Mouse (Mus musculus) embryonic facial prominence, embryonic 15.5 days (tissue): ENCODE measurements around the gene Rrm1. TPM values are rescaled to one million over a fixed set of nuclear protein-coding genes. Genes with fewer than 3 reads are reported as not detected.
"Not testable (repeated sequence)": the region's sequence is repeated elsewhere in the genome, so short reads cannot be mapped to it uniquely, and the experiment has no call there.

ENCODE experiments used
- ATAC-seq: fragments of 200-750 bp; cut with Nextera tagmentation; 2 replicates; pipeline ENCODE4 v1.8.0; 2017; ENCODE audit warnings: low read depth, moderate TSS enrichment; ENCODE audit not compliant: insufficient number of reproducible peaks, low FRiP score, low TSS enrichment
- H3K27ac ChIP-seq: fragments of 300-500 bp; sonication (generic); replicated peaks from 2 replicates; pipeline ENCODE4 v1.5.1; 2015; ENCODE audit warnings: mild to moderate bottlenecking, inconsistent platforms
- H3K27me3 ChIP-seq: fragments of 300-500 bp; sonication (generic); 2 replicates; pipeline ENCODE4 v1.6.1; 2015; ENCODE audit warnings: inconsistent platforms
- H3K36me3 ChIP-seq: fragments of 300-500 bp; sonication (generic); 2 replicates; pipeline ENCODE4 v1.6.1; 2015; ENCODE audit warnings: mild to moderate bottlenecking, inconsistent platforms
- H3K4me1 ChIP-seq: fragments of 300-500 bp; sonication (generic); 2 replicates; pipeline ENCODE4 v1.6.1; 2015; ENCODE audit warnings: inconsistent platforms
- H3K4me2 ChIP-seq: fragments of 300-500 bp; sonication (generic); replicated peaks from 2 replicates; pipeline ENCODE4 v1.6.1; 2015; ENCODE audit warnings: mild to moderate bottlenecking, inconsistent platforms
- H3K4me3 ChIP-seq: fragments of 300-500 bp; sonication (generic); replicated peaks from 2 replicates; pipeline ENCODE4 v1.5.1; 2015; ENCODE audit warnings: mild to moderate bottlenecking, inconsistent platforms
- H3K9ac ChIP-seq: fragments of 300-500 bp; sonication (generic); 2 replicates; pipeline ENCODE4 v1.6.1; 2015; ENCODE audit warnings: inconsistent platforms
- H3K9me3 ChIP-seq: fragments of 300-500 bp; sonication (generic); replicated peaks from 2 replicates; pipeline ENCODE4 v1.6.1; 2016; ENCODE audit warnings: inconsistent platforms
- WGBS: fragments of 180-500 bp; shearing (Covaris S2); methylation state at CpG from one replicate; pipeline ENCODE4 v1.1.7; 2015; 5-methylcytosine and 5-hydroxymethylcytosine counted together
- polyA plus RNA-seq: library from polyadenylated mRNA; unstranded; fragments of >200 nt; fragmentation: Nextera tagmentation; extraction: Ambion mirVana; gene quantifications from 2 replicates; pipeline ENCODE4 v1.2.1, GENCODE M21; 2015

Gene Rrm1
- 119 and 125 TPM in 2 replicates for polyA plus RNA-seq

DNA sequence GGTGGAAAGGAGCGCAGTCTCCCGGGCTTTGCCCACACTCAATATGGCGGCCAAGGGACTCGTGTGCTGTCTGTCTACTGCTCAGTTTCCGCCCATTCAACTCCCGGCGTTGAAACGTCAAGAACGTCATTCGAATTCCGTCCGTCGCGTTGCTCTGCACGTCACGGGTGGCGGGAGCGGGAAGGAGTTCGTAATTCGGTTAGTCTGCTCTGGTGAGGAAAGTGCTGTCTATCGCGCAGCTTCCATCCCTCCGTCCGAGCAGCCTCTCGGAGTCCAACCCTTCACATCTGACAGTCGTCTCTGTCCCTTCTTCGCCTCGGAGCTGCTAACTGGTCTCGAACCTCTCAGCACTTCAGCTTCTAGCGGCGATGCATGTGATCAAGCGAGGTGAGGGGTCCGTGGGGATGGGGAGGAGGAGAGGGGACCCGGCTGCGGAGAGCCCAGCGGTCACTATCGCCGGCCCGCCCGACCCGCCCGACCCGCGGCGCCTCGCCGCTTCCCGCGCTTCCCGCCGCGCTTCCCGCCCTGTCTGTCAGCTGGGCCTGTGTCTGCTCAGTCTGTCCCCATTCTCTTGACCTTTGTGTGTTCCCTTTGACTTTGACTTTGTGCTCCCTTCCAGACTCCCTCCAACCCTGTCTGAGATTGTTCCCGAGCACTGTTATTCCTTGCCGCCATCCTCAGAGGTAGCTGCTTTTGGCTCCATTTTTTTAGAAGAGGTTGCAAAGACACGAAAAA is at the start of gene Rrm1:
Rrm1 (plus strand) TSS at position 39 of the 735 bp plus-strand sequence.
- H3K9me3 ChIP-seq: no peaks in the 10 kb centered on the region
- peaks cover 12% of the 10 kb centered on the region for H3K4me1 ChIP-seq
- under 1% methylated on average over 49 of the region's 56 CpGs for WGBS
- H3K4me2 ChIP-seq: peak within 1 kb of the TSS; percentile 53
- peak within 1 kb of the TSS; percentile 66 for H3K4me3 ChIP-seq
- H3K27me3 ChIP-seq: 0 out of 2 replicates have a peak, but pooled peaks cover 2% of the 10 kb centered on the region
- peak; percentile 98 for ATAC-seq
- peaks cover 10% of the 10 kb centered on the region for H3K36me3 ChIP-seq
- peak within 1 kb of the TSS; percentile 61 for H3K9ac ChIP-seq
- H3K27ac ChIP-seq: peak within 1 kb of the TSS; percentile 85

DNA sequence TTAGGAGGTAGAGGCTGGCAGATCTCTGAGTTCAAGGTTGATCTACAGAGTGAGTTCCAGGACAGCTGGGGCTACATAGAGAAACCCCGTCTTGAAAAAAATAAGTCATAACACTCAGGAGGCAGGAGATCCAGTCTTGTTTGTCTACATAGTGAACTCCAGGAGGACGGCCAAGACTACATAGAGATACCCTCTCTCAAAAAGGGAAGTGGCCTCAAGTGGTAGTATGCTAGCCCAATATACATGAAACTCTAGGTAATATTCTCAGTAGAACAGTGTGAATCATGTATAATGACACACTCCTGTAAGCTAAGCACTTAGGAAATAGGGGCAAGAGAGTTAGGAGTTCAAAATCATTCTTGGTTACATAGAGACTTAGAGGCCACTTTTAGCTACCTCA is 47.6 kb upstream of the Rrm1 start:
- Histone ChIP-seq H3K27ac (no peak overlapping the region), H3K36me3 (no peaks in the 10 kb centered on the region), H3K27me3 (no peaks in the 10 kb centered on the region), H3K4me2 (no peak overlapping the region), H3K4me1 (no peaks in the 10 kb centered on the region), H3K4me3 (no peak overlapping the region), H3K9ac (no peak overlapping the region), H3K9me3 (no peaks in the 10 kb centered on the region)
- 91% methylated on average over 2 of the region's 2 CpGs for WGBS
- no peak for ATAC-seq

DNA sequence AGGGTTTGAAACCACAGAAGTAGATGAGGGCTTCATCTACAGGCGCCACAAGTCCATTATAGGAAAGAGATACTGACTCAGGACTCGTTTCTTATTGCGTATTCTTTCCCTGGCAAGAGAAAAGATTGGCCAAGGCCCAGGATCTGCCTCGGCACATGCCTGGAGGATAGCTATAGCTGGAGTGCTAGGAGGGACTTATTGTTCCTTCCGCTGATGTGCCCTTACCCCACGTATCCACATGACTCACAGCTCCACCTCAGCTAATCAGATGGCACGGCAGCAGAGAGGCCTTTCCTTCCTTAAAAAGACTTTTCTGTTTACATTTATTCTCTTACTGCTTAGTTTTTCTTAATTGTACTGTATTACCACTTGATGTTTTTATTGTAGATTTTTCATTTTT is 45.6 kb upstream of the Rrm1 start:
- Histone ChIP-seq H3K27me3 (no peaks in the 10 kb centered on the region), H3K9me3 (no peaks in the 10 kb centered on the region), H3K27ac (no peak overlapping the region), H3K4me1 (no peaks in the 10 kb centered on the region), H3K36me3 (no peaks in the 10 kb centered on the region), H3K9ac (no peak overlapping the region), H3K4me3 (no peak overlapping the region), H3K4me2 (no peak overlapping the region)
- WGBS: 61% methylated on average over 7 of the region's 7 CpGs
- no peak for ATAC-seq

DNA sequence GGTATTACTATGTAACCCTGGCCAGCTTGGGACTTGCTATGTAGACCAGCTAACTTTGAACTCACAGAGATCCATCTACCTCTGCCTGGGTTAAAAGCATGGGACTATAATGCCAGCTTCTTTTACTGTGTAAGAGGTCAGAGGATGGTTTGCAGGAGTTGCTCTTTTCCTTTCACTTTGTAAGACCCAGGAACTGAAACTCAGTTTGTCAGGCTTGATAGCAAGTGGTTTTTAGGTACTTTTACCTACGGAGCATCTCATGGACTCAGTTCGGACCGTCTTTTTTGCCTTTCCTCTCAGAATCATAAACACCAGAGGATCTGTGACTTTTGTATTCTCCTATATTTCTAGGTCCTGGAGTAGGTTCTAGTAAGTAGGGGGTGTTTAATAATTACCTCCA is 45.2 kb upstream of the Rrm1 start:
- Histone ChIP-seq H3K4me1 (no peaks in the 10 kb centered on the region), H3K9ac (no peak overlapping the region), H3K4me3 (no peak overlapping the region), H3K27ac (no peak overlapping the region), H3K36me3 (no peaks in the 10 kb centered on the region), H3K27me3 (no peaks in the 10 kb centered on the region), H3K9me3 (no peaks in the 10 kb centered on the region), H3K4me2 (no peak overlapping the region)
- 95% methylated on average over 3 of the region's 3 CpGs for WGBS
- ATAC-seq: no peak

DNA sequence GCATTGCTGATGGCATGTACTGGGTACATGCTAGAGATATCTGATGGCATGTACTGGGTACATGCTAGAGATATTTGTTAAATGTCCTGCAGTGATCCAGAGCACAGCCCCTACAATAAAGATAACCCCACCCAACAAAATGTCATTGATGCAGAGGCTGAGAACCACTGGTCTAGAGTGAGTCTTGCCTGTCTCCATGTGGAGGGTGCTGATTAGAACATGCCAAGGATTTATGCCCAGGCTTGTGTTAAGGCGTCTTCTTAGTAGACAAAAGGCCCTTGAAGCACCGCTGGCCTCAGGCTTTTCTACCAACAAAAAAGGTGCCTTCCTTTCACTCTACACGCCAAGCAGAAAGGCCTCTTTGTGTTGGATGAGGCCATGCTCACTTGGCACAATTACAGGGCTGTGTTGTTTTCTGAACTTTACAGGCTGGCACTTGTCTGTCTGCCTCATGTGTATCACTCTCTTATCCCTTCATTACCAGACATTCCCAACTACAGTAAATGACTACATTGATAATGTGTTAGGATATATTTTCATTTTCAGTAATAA is 42.2 kb upstream of the Rrm1 start:
- Histone ChIP-seq H3K27ac (no peak overlapping the region), H3K9me3 (no peaks in the 10 kb centered on the region), H3K4me1 (no peaks in the 10 kb centered on the region), H3K27me3 (no peaks in the 10 kb centered on the region), H3K9ac (no peak overlapping the region), H3K4me2 (no peak overlapping the region), H3K36me3 (no peaks in the 10 kb centered on the region), H3K4me3 (no peak overlapping the region)
- 16% methylated on average over 3 of the region's 3 CpGs for WGBS
- ATAC-seq: no peak

DNA sequence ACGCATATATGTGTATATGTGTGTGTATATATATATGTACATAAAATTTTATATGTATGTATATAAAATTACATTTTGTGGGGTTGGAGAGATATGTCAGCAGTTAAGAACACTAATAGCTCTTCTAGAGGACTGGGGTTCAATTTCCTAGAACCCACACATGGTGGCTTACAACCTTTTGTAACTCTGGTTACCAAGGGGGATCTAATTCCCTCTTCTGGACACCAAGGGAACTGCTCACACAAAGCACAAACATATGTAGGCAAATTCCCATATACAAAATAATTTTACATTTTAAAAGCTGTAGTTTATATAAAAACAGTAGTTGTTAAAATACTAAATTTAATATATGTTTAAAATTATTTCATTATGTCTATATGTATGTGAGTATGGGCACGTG is 37.4 kb upstream of the Rrm1 start:
- 89% methylated on average over 2 of the region's 2 CpGs for WGBS
- H3K27me3 ChIP-seq: no peaks in the 10 kb centered on the region
- no peaks in the 10 kb centered on the region for H3K36me3 ChIP-seq
- no peaks in the 10 kb centered on the region for H3K4me1 ChIP-seq
- no peak for ATAC-seq
- H3K27ac ChIP-seq: no peak overlapping the region
- no peak overlapping the region for H3K4me2 ChIP-seq
- H3K9ac ChIP-seq: no peak overlapping the region
- H3K9me3 ChIP-seq: no peaks in the 10 kb centered on the region
- H3K4me3 ChIP-seq: no peak overlapping the region

DNA sequence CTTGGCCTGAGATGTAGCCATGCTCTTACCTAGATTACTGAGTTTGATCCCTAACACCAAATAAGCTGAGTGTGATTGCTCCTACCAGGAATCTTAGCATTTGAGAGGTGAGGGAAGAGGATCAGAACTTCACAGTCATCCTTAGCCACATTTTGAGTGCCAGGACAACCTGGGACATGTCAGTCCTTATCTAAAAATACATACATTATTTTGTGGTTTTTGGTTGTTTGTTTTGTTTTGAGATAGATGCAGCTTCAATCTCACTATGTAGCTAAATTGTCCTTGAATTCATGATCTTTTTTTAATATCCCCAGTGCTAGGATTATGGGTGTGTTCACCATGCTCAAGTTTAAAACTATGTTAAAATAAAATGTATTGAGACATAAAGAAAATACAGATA is 34.1 kb upstream of the Rrm1 start:
- ATAC-seq: no peak
- H3K9me3 ChIP-seq: no peaks in the 10 kb centered on the region
- H3K4me1 ChIP-seq: no peaks in the 10 kb centered on the region
- no peak overlapping the region for H3K4me3 ChIP-seq
- no peak overlapping the region for H3K27ac ChIP-seq
- no peak overlapping the region for H3K9ac ChIP-seq
- no peak overlapping the region for H3K4me2 ChIP-seq
- H3K36me3 ChIP-seq: 0 out of 2 replicates have a peak, but pooled peaks cover 7% of the 10 kb centered on the region
- H3K27me3 ChIP-seq: no peaks in the 10 kb centered on the region

DNA sequence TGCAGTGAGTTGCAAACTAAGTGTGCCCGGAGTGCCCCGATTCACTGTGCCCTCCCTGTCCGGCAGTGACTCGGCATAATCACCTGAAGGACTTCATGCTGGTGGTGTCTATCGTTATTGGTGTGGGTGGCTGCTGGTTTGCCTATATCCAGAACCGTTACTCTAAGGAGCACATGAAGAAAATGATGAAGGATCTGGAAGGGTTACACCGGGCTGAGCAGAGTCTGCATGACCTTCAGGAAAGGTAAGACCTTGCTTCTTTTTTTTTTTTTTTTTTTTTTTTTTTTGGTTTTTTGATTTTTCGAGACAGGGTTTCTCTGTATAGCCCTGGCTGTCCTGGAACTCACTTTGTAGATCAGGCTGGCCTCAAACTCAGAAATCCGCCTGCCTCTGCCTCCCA is 26.2 kb upstream of the Rrm1 start:
- not testable (repeated sequence) for H3K9ac ChIP-seq, H3K27me3 ChIP-seq, H3K36me3 ChIP-seq, H3K27ac ChIP-seq, H3K4me2 ChIP-seq, ATAC-seq, H3K4me1 ChIP-seq, H3K4me3 ChIP-seq, H3K9me3 ChIP-seq
- 88% methylated on average over 9 of the region's 9 CpGs for WGBS

DNA sequence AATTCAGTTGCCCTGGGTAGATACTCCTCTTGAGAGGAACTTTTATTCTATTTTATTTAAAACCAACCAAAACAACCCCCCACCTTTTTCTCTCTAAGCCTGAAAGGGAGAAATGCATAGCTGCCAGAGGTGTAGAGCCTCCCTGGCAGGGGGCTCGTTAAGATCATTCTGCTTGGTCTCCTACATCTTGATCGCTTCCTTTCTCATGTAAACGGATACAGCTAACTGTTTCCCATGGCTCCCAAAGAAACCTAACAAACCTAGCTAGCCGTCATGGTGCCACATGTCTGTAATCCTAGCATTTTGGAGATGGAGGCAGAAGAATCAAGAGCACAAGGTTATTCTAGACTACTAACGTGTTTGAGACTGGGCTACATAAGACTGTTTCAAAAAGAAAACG is 25.7 kb upstream of the Rrm1 start:
- Histone ChIP-seq H3K4me1 (no peaks in the 10 kb centered on the region), H3K27ac (no peak overlapping the region), H3K4me3 (no peak overlapping the region), H3K4me2 (no peak overlapping the region), H3K27me3 (no peaks in the 10 kb centered on the region), H3K36me3 (0 out of 2 replicates have a peak, but pooled peaks cover 7% of the 10 kb centered on the region), H3K9ac (no peak overlapping the region), H3K9me3 (no peaks in the 10 kb centered on the region)
- ATAC-seq: no peak
- WGBS: 47% methylated on average over 6 of the region's 6 CpGs

DNA sequence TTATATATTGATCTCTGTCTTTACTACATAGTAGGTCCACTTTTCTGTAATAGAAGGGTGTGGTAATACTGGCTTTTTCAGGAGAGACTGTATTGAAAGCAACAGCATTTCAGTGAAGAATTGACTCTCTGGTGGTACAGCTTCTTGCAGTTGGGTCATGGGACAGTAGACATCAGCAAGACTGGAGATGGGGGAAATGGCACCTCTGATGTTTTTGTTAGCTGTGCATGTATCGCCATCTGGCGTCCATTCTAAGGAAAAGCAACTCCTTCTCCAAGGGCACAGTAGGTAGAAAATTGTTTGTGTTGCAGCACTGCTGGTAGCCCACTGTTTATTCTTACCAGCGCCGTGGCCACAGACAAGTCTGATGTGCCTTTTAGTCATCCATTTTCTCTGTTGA is 24.1 kb upstream of the Rrm1 start:
- no peaks in the 10 kb centered on the region for H3K9me3 ChIP-seq
- no peak overlapping the region for H3K9ac ChIP-seq
- no peaks in the 10 kb centered on the region for H3K27me3 ChIP-seq
- no peaks in the 10 kb centered on the region for H3K4me1 ChIP-seq
- no peak overlapping the region for H3K27ac ChIP-seq
- H3K4me3 ChIP-seq: no peak overlapping the region
- 11% methylated on average over 4 of the region's 4 CpGs for WGBS
- H3K4me2 ChIP-seq: no peak overlapping the region
- H3K36me3 ChIP-seq: no peaks in the 10 kb centered on the region
- no peak; the same call in 1 of the 2 replicates for ATAC-seq

DNA sequence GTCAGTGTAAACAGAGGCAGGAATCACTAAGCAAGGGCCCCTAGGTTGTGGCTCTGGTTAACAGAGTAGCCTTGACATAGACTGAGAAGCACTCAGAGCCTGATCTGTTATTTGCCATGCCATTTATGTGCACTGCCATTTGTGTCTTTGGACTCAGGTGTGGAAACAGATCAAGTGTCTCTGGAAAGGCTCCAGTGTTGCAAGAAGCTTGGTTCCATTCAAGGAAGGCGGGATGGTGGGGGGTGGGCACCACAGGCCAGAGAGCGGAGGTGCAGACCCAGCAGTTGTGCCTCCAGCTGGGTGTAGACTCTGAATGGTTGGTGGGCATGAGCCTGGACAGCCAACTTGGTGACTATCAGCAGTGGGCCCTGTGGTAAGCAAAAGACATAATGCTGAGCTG is 19.5 kb upstream of the Rrm1 start:
- Histone ChIP-seq H3K4me1 (no peaks in the 10 kb centered on the region), H3K9me3 (no peaks in the 10 kb centered on the region), H3K36me3 (no peaks in the 10 kb centered on the region), H3K4me2 (no peak overlapping the region), H3K27me3 (no peaks in the 10 kb centered on the region), H3K27ac (no peak overlapping the region), H3K9ac (no peak overlapping the region), H3K4me3 (no peak overlapping the region)
- ATAC-seq: no peak
- 93% methylated on average over 2 of the region's 2 CpGs for WGBS
